Mouse (Mus musculus): ENCODE results near the gene Hs2st1.

Hs2st1 gene

DNA sequence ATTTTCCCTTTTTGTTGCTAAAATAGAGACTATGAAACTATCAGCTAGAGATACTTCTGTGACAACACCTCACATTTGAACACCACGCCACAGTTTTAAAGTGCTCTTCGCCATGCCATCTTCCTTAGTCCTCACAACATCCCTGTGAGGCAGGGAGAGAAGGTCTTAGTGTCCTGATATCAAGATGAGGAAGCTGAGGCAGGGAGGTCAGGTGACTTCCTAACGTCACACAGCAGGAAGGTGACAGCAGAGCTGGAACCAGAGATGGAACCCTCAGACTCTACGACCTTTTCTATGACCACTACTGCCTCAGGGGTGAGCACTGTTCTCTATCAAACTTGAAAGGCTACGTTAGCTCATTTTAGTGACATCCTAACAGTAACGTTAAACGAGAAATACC, 136.9 kb downstream of the Hs2st1 start:
- no peak for DNase-seq

DNA sequence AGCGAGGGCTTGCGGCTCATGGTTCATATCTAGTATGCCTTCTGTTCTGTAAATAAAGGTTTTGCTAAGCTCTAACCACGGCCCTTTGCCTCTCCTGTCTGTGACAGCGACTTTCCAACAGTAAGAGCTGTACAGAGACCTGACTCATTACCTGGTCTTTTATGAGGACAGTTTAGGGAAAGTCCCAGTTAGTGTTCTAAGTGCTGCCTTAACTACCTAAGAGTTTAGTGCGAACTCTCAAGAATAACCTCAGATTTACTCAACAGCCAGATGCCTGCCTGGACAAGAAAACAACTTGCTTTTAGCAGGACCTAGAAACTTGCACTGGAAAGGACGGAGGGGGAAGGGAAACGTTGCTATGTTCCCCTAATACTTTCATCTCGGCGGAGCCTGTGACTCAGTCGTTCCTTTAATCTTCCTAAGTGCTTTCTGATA, 137.8 kb downstream of the Hs2st1 start:
- no peak for DNase-seq

DNA sequence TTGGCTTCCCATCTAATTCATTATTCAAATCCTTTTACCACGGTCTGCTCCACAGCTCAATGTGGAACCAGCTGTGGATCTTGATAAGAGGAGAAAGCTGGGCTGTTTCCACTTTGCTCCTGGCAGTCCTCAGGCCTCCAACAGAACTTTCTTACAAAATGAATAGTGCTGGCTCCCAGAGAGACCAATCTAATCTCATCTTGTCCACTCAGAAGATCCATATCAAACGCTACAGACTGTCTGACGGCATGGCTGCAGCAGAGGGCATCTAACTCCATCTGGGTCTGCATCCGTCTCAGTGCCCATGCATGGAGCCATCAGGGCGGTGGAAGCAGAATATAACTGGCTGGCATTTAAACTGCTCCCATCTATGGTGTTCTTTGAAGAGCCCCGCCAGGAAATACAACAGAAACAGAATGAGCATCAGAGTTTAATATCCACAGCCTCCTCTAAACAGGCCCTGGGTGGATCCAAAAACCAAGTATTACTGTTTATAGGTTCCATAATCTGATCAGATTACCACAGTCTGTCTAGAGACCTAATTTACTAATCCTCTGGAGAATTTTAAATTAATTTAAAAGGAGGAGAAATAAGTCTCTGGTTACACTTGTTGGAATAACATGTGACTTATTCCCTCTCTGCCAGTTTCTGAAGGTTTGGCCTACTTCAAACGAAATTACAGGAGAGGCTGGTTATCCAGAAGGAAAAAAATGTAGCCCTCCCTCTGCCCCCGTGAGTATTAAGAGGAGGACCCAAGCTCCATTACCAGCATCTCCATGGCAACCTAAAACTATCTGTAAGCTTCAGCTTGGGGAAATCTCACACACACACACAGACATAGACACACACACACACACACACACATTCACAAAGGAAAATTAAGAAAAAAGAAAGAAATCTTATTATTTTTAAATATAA, 141.2 kb downstream of the Hs2st1 start:
- DNase-seq = no peak

DNA sequence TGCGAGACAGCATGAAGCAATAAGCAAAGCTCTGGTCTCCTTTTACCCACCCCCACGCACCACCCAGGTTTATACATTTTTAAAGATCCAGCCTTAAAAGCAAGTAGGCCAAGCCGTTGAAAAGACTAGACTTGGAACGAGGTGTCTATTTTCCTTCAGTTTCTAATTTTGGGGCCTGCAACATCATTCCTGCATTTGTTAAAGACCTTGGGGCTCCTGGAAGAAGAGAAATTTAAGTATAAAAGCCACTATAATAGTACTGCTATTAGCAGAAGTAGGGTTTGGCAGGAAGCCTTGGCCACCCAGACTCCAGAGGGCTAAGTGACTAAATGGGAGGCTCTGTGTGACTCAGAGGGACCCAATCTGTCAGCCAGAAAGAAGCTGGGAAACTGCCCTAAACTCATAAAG, 144.9 kb downstream of the Hs2st1 start:
- peak; percentile 68 for DNase-seq

DNA sequence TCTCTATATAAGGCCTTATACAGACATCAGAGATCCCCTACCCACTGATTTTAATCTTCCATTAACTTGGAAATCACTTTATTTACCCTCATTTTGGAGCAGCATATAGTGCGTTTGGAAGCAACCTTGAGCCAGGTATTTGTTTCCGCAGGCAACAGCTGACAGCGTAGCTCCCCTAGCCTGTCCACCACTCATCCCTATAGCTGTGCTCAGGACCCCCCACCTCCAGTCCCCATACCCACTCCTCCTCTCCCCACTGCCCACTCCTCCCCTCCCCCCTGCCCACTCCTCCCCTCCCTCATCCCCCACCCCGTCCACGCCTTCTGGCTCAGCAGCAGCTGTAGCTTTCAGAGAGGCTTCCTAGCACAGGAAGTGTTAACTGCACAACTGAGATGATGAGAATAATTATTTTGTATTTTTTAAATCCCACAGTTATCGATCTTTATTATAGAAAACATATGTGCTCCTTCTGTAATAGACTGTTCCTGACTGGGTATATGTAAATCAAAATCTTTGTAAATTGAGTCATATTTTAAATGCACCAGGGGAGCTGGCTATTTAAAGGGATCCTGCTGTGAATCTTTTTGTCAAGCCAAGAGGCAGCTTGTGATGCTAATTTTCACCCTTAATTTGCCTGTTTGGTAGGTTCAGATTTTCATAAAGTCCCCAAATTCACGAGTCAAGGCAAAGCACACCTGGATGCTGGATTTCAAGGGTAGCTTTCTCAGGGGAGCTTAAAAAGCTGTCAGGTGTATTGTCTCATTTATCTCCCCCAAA, 148.4 kb downstream of the Hs2st1 start:
- DNase-seq = no peak

DNA sequence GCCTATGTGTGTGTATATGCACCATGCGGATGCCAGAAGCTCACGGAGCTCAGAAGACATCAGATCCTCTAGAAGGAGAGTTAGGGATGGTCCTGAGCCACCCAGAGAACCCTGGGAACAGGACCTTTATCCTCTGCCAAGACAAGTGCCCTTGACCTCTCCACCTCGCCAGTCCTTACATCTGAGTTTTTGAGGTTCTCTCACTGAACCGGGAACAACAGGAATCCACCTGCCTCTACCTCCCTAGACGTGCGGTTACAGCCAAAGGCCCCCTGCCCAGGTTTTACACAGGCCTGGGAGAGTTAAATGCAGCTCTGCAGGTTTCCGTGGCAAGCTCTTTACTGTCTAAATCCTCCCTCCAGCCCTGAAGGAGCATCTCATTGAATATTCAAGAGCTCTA, 156.2 kb downstream of the Hs2st1 start:
- DNase-seq = no peak

DNA sequence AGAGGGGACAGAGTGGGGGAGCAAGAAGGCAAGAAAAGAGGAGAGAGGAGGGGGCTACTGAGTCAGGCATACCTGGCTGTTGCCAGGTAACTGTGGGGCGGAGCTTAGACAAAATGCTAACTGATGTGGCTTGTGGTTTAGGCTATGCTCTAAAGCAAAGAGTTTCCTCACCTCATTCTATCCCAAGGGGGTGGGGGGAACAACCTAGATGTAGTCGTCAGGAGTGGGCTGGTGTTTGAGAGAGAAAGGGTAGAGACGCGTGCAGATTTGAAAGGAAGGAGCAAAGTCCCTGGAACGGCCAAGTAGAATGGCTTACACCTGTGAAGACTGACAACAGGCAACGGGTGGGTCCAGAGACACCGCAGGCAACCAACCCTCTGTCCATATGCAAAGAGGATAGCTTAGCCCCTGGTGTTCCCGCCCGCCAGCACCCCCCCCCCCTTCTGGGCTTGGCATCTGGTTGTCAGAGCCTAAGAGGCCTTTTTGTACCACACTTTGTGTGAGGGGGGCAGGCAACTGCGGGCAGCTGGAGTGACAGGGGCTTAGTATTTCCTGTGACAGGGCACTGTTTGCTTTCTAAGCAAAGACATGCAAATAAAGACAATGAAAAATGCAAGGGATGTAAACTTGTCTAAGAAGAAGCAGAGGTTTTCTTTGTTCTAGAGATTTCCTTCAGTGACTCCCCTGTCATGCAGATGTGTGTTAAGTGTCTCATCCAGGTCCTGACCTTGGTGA, 157.3 kb downstream of the Hs2st1 start:
- no peak for DNase-seq

DNA sequence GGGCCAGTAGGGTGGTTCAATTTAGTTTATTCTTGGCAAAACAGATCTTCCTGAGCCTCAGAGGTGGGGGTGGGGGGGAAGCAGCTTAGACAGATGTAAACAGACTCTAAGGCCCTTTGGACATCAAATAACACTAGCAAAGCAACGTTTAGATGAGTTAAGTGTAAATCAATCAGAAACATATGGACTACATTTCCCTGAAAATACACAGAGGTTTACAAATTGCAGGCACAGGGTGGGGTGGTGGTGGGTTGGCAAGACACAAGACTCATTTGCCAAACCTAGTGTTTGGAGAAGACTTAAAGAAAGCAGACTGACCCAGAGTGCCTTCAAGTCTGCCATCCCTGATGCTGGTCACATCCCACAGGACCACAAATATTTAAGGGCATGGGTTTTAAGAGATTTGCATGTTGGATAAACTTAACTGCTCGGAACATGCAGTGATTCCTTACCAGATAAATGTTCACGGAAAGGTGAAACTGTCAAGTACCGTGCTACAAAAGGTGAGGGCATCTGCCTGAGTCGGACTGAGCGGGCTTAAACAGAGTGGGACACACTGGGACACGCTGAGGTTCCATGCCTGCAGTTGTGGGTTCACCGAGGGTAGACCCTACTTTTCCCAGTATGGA, 158.2 kb downstream of the Hs2st1 start:
- no peak for DNase-seq

DNA sequence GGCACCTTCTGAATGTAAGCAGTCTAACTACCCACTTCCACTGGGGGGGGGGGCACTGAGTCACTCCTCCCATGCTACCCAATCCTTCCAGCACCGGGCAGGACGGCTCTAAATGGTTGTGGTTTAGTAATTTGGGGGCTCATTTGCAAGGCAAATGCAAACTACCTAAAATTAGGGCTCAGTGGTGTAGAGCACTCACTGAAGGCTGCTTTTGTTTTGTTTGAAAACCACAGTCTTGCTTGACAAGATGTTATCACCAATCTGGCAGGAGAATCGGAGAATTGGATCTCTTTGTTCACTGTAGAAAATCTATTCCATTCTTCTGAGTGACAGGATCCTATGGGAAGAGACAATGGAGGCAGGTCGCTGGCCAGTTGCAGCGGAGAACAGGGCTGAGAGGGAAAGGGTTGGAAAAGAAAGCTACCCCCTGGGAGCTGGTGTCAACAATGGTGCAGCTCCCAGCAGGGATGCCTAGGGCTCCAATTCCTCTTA, 158.9 kb downstream of the Hs2st1 start:
- DNase-seq = no peak

DNA sequence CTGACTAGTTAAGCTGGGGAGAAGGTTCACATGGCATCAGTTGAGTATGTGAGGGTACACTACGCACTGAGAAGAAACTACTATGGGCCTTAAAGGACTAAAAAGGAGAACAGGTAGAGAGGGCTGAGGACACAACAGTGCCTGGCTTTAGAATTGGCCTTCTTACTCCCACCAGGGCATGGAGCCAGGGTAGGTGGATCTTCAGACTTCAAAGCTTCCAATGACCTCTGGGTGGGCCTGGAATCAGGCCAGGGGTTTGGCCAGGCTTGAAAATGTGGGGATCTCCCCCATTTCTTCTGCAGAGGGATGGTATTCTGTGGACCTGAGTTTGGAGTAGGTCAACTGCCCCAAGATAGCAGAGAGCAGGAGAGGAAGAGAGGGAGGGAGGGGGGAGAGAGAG, 161.0 kb downstream of the Hs2st1 start:
- no peak for DNase-seq

DNA sequence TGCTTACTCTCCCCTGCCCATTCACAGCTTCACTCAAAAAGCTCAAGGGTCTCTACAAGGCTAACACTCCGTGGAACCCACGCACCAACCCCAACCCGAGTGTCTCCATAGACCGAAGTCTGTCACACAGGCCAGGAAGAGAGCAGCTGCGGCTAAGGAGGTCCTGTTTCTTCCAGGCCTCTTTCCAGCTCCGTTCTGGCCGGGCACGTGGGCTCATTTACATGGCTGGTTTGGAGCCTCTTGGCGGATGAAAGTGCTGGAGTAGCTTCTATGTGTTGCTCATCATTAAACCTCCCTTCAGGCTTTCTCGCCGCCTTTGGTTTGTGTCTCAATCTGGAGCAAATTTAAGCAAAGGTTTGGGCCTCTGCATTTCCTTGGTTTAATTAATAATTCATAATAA, 164.7 kb downstream of the Hs2st1 start:
- DNase-seq = no peak

DNA sequence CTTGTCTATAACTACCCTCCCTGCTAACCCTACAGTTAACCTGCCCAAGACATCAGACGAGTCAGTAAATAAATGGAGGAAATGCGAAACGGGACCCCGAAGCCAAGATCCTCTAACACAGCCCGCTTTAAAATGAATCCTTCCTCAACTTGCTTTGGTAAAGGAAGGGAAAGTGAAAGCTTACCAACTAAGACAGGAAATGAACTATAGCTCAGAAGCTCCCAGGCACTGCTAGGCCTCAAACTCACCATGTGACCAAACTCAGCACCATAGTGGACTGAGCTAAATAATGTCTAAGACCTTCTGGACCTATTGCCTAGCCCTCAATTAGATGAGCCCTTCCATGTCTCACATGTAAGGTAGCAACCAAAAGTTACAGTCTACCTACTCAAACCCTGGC, 168.7 kb downstream of the Hs2st1 start:
- DNase-seq = no peak

DNA sequence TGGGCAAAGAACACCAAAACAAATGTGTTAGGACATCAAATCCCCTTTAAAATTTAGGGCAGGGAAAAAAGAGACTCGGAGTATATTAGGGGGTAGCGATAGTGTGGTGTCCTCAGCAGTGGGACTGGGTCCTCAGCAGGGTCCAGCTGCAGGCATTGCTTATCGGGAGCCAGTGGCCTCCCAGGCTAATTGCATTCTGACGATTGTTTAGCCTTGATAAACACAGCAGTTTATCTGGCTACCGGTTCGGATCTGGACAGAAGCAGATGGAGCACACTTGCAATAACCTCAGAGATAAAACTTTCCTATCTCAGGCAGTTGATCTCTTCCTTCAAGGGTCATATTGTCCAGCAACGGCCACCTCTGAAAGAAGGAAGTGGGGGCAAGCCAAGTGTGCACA, 169.1 kb downstream of the Hs2st1 start:
- no peak for DNase-seq

DNA sequence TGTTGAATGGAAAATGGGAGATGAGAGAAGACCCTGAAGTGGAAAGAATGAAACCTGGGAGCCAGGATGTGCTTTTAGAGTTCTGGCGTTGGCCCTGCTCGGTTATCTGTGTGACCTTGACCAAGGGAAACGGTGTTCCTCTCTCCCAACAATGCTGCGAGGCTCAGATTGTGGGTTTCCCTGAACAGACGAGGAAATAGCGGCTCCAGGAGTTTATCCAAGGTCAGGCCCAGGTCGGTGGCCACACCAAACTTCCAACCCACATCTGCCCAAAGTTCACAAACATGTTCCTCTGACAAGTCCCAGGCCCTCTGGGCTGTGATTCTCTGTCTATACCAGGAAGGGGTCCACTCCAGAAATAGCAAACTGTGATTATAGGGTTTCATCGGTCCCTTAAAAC, 169.6 kb downstream of the Hs2st1 start:
- no peak for DNase-seq

DNA sequence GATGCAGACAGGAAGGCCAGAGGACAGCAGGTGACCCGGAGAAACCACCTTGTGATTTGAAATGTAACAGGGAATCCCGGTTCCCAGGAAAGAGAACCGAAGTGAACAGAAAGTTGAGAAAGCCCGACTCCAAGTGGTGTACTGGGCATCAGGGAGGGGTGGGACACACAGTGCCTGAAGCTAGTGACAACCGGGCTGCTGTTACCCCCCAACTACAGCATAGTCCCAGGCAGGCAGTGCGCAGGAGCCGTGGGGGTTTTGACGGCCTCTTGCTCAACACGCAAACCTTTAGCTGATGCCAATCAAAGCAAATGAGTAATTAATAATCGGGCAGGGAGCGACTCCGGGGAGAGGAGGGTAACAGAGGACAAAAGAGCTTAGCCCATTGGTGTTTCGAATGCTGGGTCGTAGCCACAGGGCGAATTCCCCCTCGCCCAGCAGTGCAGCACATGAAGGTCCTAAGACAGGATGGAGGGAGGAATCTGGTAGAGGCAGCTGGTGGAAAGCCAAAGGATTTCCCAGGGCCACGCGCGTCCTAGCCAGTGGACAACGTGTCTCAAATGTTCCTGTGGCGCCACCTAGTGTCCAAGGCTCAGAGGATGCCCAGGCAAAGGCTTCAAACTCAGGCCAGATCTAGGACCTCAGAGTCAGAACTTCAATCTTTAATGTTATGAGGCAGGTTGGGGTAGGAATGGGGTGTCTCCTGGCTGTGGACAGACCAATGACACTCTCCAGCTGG, 170.5 kb downstream of the Hs2st1 start:
- peak; percentile 97 for DNase-seq

DNA sequence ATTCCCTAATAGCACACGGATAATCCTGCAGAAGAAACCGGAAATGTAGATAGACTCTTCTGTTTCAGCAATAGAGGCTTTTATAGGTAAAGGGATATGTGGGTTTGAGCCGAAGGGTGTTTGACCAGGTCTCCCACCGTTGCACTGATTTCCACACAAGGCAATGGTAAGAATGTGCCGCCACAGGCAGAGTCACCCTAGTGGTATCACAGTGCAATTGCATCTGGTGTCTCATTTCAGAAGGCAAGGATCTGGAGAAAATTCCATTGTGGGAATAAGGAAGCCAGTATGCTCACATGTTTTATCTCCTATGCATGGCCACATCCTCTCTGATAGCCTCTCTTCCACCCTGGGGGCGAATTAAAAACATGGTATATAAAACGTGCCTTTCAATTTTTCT, 171.8 kb downstream of the Hs2st1 start:
- no peak for DNase-seq

DNA sequence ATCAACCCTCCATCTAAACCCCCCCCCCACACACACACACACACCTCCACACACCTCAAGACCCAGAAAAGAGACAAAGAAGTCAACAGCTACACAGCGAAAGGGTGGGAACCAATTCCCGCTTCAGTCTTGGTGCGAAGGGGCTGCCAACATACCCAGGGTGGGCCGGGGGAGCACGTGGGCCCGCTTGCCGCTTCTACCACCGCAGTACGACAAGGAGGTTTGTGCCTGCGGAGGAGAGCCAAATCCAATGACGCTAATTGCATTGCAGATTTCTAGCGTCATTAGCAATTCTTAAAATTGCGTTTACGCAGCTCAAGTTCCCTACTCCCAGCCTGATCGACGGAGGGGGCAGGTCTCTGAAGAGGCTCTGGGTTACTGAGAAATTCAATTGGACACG, 173.5 kb downstream of the Hs2st1 start:
- no peak for DNase-seq

DNA sequence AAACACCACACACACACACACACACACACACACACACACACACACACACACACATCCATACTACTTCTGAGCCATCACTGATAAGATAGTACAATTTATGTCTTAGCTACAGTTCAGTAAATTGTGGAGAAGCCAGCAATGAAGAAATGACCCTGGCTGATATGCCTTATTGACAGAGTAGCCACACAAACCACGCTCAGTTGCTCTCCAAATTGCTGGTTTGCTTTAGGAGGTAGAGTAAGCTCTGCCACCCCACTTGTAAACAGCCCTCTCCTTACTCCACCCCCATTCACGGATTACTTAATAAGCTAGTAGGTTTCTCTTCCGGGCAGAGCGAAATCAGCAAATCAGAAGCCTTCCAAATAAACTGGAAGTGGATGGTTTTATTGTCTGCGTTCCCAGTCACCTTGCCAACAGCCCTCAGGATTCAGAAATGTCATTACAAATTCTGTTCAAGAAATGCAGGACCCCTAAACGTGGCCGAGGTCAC, 175.5 kb downstream of the Hs2st1 start:
- no peak for DNase-seq

DNA sequence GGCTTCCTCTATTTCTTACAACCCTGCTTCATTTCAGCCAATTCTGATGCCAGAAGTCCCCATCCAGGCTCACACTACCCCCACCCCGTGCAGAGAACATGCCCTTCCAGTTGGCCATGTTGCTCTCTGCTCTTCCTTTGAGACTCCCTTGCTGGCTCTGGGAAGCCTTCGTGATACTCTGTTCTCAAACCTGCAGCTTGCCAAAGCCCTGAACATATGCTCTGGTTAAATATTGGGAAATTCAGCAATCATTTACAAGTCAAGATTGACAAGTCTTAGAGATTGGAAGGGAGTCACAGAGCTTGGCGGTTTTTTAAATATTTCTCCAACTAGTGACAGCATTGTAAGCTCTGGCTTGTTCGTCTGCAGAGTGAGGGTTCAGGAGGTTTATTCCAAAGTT, 183.5 kb downstream of the Hs2st1 start:
- no peak for DNase-seq

DNA sequence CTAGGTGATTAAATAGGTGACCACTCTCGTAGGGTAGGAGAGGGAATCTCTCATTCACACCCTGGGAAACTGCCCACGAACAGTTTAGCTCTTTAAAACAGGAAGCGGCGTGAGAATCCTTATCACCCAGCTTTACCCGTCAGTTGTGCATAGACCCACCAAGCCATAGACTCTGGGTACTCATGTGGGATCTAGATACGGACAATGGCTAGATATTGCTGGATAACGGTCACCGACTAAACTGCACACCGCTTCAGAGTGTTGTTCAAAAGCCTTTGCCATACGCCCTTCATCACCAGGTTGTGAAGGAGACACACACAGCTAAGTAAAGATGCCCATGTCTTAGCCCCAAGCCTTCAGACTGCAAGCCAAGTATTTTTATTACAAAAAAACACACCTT, 185.3 kb downstream of the Hs2st1 start:
- no peak for DNase-seq

DNA sequence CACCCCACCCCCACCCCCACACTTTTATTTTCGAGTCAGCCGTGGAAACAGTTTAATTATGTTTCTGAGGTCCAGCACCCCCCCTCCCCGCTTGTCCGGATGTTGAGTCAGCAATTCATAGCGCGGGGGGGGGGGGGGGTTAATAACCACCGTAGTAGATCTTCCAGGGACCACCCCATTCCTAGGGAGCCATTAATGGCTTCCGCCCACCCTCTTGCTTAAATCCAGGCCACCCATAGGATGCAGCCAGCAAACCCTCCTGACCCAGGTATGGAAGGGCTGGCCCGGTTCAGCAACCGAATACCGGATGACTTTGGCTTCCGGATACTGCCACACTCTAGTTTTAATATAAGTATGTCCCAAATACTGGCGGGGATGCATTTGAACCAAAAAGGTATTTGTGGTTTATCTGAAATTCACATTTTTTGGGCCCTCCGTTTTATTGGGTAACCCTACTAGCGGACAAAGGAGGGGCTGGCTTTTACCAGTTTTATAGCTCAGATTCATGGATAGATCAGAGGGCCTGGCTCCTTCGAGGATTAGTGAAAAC, 188.5 kb downstream of the Hs2st1 start:
- no peak for DNase-seq

DNA sequence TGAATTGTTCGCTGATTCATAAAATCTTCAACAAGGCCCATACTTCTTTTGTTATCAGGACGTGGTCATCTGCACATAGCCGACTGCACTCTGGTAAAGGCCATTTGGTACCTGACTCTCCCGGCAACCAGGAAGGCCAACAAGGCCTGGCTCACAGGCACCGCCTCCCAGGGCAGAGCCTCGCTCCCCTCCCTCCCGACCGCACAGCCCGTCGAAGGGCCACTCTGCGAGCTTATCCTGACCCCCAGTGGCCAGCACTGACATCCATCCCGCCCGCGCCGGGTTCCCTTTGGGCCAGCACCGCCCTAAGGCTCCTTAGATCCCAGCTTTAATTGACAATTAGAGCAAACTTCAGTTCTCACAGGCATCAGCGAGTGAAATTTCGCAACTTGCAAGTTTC, 189.1 kb downstream of the Hs2st1 start:
- peak; percentile 70 for DNase-seq
